Mouse (Mus musculus) ZHBTc4 (cell line): Measurements from ENCODE around the gene Vmn2r56.
"Not testable (repeated sequence)": the region's sequence is repeated elsewhere in the genome, so short reads cannot be mapped to it uniquely, and the experiment has no call there.

Experiments
- DNase-seq: peaks from one replicate; pipeline ENCODE4 v3.0.0-alpha.2; 2011; ENCODE audit warnings: low read depth, low spot score

Vmn2r56 gene

GRCm38 (mm10) chr7:12734904-12735303 is at the start of gene Vmn2r56:
TSS of gene Vmn2r56 (minus strand) at chr7:12735004.
- DNase-seq = no peak

- peak; percentile 95 for DNase-seq
Measured at GRCm38 (mm10) chr7:12780151-12780830, 45.5 kb upstream of the Vmn2r56 start.

GRCm38 (mm10) chr7:12779782-12780150 is 45.0 kb upstream of the Vmn2r56 start:
- no peak for DNase-seq

DNA sequence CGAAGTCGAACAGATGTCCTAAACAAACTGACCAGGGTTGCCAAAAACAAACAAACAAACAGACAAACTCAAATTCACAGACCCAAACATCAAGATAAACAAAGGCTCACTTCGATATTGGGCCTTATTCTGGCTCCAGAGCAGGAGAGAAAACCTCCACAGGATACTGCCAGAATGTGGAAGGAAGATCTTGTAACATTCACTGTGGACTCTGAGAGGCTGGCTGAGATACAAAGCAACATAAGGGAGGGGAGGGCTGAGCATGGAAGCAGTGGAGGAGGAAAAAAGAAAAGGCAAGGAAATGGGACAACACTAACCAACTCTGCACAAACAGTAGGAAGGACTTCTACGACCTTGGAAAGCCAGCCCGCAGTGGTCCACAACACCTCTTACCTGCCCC is 44.3 kb upstream of the Vmn2r56 start:
- no peak for DNase-seq

DNA sequence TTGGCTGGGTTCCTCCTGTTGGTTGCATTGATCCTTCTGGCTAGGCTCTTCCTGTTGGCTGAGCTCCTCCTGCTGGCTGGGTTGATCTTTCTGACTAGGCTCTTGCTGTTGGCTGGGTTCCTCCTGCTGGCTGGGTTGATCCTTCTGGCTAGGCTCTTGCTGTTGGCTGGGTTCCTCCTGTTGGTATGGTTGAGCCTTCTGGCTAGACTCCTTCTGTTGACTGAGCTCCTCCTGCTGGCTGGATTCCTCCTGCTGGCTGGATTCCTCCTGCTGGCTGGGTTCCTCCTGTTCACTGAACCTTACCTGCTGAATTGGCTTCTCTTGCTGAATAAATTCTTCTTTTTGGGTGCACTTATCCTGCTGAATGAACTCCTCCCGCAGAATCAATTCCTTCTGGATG is 39.8 kb upstream of the Vmn2r56 start:
- peak; percentile 18 for DNase-seq

DNA sequence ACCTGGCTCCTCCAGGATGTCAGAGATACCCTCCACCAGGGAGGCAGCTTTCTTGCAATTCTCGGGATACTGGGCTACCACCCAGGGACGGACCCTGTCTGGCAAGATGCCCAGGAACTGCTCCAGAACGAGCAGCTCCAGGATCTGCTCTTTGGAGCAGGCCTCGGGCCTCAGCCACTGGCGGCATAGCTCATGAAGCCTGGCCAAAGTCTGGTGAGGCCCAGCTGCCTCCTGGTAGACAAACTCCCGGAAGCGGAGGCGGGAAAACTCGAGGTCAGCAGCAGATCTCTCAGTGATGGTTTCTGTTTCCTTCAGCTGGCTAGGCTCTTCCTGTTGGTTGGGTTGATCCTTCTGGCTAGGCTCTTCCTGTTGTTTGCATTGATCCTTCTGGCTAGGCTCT is 39.3 kb upstream of the Vmn2r56 start:
- DNase-seq = no peak

- peak; percentile 55 for DNase-seq
Measured at GRCm38 (mm10) chr7:12749431-12750198, 14.8 kb upstream of the Vmn2r56 start.

GRCm38 (mm10) chr7:12684903-12685302 is 49.9 kb downstream of the Vmn2r56 start, which contains the start of gene Vmn2r55:
TSS of gene Vmn2r55 (minus strand) at chr7:12685003.
- not testable (repeated sequence) for DNase-seq

- DNase-seq = not testable (repeated sequence)
Measured at GRCm38 (mm10) chr7:12640219-12640618, 94.6 kb downstream of the Vmn2r56 start, which contains the start of gene Vmn2r54. TSS of gene Vmn2r54 (minus strand) at chr7:12640319.
